Mouse (Mus musculus): ENCODE results near the gene Kcnj5. TPM values are rescaled to one million over a fixed set of nuclear protein-coding genes. Genes with fewer than 3 reads are reported as not detected.

The Kcnj5 gene
- polyA plus RNA-seq, 1 experiment from 2014 or later = 0.32 TPM

DNA sequence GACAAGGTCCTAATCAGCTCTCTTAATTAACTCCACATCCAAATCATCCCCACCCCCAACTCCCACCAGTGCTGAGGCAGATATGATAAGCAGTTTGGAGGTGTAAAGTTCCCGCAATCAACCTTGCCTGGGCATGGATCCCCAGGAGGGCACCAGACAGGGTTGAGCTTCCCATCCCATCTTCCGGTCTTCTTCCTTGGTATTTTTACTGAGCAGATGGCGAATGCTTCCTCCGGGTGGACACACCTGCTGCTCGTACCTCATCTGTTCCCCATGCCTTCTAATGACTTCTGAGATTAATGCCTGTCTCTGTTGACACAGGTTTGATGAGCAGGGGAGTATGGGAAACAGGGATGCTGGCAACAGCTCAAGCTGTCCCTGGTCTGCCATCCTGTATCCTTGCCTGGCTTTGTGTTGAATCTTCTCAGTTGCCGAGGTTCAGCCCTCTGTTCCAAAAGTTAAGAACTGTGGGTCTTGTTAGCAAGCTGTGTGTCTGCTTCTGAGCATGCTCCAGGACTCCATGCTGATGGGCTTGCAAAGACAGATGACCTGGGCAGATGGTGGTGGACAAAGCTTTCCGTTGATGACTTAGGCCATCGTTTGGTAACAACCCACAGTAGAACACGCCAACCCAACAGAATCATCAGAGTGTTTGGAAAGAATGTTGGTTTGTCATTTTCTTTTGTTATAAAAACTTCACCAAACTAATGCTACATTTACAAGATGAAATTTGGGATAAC is 48.9 kb downstream of the Kcnj5 start:
- no peaks in the 10 kb centered on the region for H3K9me3 ChIP-seq (ENCODE audit: low read depth, low read length)
- 81% methylated on average over 9 of the region's 9 CpGs for WGBS
- DNase-seq (no peak), ATAC-seq (ENCODE audit: insufficient read depth) (no peak)
- no peak overlapping the region for H3K27ac ChIP-seq (ENCODE audit: low read depth)
- H3K36me3 ChIP-seq (ENCODE audit: insufficient read depth) = no peaks in the 10 kb centered on the region
- H3K4me3 ChIP-seq (ENCODE audit: low read depth, low read length) = no peak overlapping the region
- H3K4me2 ChIP-seq = no peak overlapping the region
- no peak for TF ChIP-seq CTCF (IDR thresholded peaks at IDR 0.05; ENCODE audit: low read depth)
- H3K27me3 ChIP-seq (ENCODE audit: insufficient read depth, low read length) = no peaks in the 10 kb centered on the region
- no peak overlapping the region for H3K9ac ChIP-seq
- H3K4me1 ChIP-seq (ENCODE audit: insufficient read depth) = 0 out of 2 replicates have a peak, but pooled peaks cover 5% of the 10 kb centered on the region

DNA sequence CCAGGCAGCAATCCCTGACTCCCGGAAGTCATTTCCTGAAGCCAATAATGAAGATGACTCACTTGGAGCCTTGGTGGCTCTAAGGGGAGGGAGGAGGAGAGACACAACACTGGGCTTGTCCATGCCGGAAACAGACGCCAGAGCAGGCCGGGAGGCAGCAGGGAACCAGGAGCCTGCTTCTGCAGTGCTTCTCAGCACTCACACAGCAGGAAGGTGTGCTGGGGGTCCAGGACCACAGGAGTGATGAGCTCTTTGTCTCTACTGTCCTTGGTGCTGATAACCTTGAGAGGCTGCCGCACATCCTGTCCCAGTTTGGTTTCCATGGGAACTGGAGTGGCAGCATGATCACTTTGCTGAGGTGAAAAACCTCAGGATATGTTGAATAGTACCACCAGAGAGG is 51.5 kb downstream of the Kcnj5 start:
- Histone ChIP-seq H3K4me1 (ENCODE audit: insufficient read depth) (0 out of 2 replicates have a peak, but pooled peaks cover 5% of the 10 kb centered on the region), H3K27ac (ENCODE audit: low read depth) (no peak overlapping the region), H3K9ac (no peak overlapping the region), H3K27me3 (ENCODE audit: insufficient read depth, low read length) (no peaks in the 10 kb centered on the region), H3K4me2 (no peak overlapping the region), H3K36me3 (ENCODE audit: insufficient read depth) (no peaks in the 10 kb centered on the region), H3K4me3 (ENCODE audit: low read depth, low read length) (no peak overlapping the region), H3K9me3 (ENCODE audit: low read depth, low read length) (no peaks in the 10 kb centered on the region)
- no peak; the same call in 1 of the 2 replicates for ATAC-seq (ENCODE audit: insufficient read depth)
- peak; percentile 46 for DNase-seq
- WGBS = 20% methylated on average over 5 of the region's 5 CpGs
- TF ChIP-seq CTCF (IDR thresholded peaks at IDR 0.05; ENCODE audit: low read depth) = no peak

DNA sequence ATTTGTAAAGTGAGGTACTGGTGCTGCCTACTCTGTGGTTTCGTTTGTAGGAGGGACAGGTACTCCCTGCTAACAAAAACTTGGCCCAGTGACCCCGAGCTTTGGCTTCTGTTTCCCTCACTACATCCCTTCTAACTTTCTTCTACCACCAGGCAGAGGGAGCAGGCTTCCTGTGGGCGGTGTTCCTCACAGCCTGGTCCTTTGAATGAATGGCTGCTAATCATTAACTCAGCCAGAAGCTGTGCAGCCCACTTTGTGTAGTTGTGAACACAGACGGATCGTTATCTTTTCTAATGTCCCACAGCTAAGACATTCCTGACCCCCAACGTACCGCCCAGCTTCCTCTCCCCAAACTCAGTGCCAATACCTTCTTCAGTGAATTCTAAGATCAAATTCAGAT is 52.5 kb downstream of the Kcnj5 start:
- ATAC-seq (ENCODE audit: insufficient read depth) = no peak
- Histone ChIP-seq H3K9me3 (ENCODE audit: low read depth, low read length) (no peaks in the 10 kb centered on the region), H3K27ac (ENCODE audit: low read depth) (no peak overlapping the region), H3K27me3 (ENCODE audit: insufficient read depth, low read length) (no peaks in the 10 kb centered on the region), H3K36me3 (ENCODE audit: insufficient read depth) (no peaks in the 10 kb centered on the region), H3K9ac (no peak overlapping the region), H3K4me1 (ENCODE audit: insufficient read depth) (0 out of 2 replicates have a peak, but pooled peaks cover 5% of the 10 kb centered on the region), H3K4me3 (ENCODE audit: low read depth, low read length) (no peak overlapping the region), H3K4me2 (no peak overlapping the region)
- DNase-seq = peak; percentile 31
- no peak for TF ChIP-seq CTCF (IDR thresholded peaks at IDR 0.05; ENCODE audit: low read depth)
- WGBS = 45% methylated on average over 7 of the region's 7 CpGs

DNA sequence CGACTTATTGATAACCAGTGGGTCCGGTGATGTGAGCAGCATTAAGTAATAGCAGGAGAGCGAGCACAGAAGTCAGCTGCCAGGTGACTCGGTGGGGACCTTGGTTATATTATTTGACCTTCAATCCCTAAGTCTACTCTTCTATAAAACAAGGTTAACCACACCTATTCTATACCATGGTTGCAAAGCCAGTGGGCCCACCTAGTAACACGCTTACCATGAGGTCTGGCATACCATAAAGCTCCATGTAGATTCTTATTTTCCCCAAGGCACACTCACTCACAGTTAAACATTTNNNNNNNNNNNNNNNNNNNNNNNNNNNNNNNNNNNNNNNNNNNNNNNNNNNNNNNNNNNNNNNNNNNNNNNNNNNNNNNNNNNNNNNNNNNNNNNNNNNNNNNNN is 60.6 kb downstream of the Kcnj5 start:
- ATAC-seq (ENCODE audit: insufficient read depth) = no peak
- Histone ChIP-seq H3K27me3 (ENCODE audit: insufficient read depth, low read length) (no peaks in the 10 kb centered on the region), H3K36me3 (ENCODE audit: insufficient read depth) (no peaks in the 10 kb centered on the region), H3K4me2 (no peak overlapping the region), H3K4me1 (ENCODE audit: insufficient read depth) (no peaks in the 10 kb centered on the region), H3K27ac (ENCODE audit: low read depth) (no peak overlapping the region), H3K9ac (no peak overlapping the region), H3K4me3 (ENCODE audit: low read depth, low read length) (no peak overlapping the region), H3K9me3 (ENCODE audit: low read depth, low read length) (no peaks in the 10 kb centered on the region)
- TF ChIP-seq CTCF (IDR thresholded peaks at IDR 0.05; ENCODE audit: low read depth) = no peak
- 76% methylated on average over 5 of the region's 5 CpGs for WGBS
- no peak for DNase-seq

DNA sequence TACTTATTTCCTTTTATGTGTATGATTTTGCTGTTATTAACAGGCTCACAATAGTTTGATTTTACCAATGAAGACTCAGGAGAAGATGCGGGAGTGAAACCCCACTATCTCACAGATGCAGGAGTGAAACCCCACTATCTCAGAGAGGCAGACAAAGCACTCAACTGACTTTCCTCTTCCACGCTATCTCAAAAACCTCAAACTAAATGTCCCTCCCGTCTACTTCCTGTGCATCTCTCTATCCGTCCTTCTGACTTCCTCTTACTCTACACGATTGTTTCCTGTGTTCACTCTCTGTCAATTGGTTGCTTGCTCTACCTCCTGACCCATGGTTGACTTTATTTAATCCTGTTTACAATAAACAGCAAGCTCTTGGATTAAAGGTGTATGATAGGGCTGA is 63.7 kb downstream of the Kcnj5 start:
- Histone ChIP-seq H3K36me3 (ENCODE audit: insufficient read depth) (no peaks in the 10 kb centered on the region), H3K9ac (no peak overlapping the region), H3K27ac (ENCODE audit: low read depth) (no peak overlapping the region), H3K4me3 (ENCODE audit: low read depth, low read length) (no peak overlapping the region), H3K4me2 (no peak overlapping the region), H3K9me3 (ENCODE audit: low read depth, low read length) (no peaks in the 10 kb centered on the region), H3K4me1 (ENCODE audit: insufficient read depth) (no peaks in the 10 kb centered on the region), H3K27me3 (ENCODE audit: insufficient read depth, low read length) (no peaks in the 10 kb centered on the region)
- TF ChIP-seq CTCF (IDR thresholded peaks at IDR 0.05; ENCODE audit: low read depth) = no peak
- WGBS = 72% methylated on average over 5 of the region's 5 CpGs
- DNase-seq (no peak), ATAC-seq (ENCODE audit: insufficient read depth) (no peak)

DNA sequence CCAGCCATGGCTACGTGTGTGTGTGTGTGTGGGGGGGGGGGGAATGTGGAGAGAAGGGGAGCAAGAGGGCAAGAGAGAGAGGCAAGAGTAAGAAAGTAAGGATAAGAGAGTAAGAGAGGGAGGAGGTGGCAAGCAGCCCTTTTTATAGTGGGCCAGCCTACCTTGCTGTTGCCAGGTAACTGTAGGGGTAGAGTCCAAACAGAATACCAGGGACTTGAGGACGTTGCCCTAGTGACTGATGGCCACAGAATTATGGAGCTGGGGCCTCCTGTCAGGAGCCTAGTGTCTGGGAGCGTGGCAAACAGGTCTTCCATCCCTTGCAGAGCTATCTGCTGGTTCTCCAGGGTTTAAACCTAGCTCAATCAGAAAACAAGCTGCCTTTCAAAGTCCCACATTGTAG is 64.4 kb downstream of the Kcnj5 start:
- no peak for TF ChIP-seq CTCF (IDR thresholded peaks at IDR 0.05; ENCODE audit: low read depth)
- no peak for ATAC-seq (ENCODE audit: insufficient read depth)
- Histone ChIP-seq H3K4me2 (no peak overlapping the region), H3K9ac (no peak overlapping the region), H3K27ac (ENCODE audit: low read depth) (no peak overlapping the region), H3K27me3 (ENCODE audit: insufficient read depth, low read length) (no peaks in the 10 kb centered on the region), H3K4me1 (ENCODE audit: insufficient read depth) (no peaks in the 10 kb centered on the region), H3K36me3 (ENCODE audit: insufficient read depth) (no peaks in the 10 kb centered on the region), H3K9me3 (ENCODE audit: low read depth, low read length) (no peaks in the 10 kb centered on the region), H3K4me3 (ENCODE audit: low read depth, low read length) (no peak overlapping the region)
- 58% methylated on average over 3 of the region's 3 CpGs for WGBS
- DNase-seq = no peak

DNA sequence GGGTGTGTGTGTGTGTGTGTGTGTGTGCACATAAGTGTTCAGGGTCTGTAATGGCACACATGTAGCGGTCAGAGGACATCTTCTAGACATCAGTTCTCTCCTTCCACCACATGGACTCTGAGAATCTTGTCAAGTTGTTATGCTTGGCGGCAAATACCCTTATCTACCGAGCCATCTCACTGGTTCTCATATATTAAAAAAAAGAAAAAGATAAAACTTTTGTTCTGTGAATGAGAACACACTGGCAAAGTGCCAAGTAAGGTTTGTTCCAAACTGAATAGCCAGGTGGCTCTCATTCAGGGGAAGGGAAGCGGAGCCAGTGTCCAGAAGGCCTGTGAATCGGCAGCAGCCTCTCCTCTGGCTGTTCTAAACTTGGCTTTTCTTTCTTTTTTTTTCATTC is 66.1 kb downstream of the Kcnj5 start:
- no peak for TF ChIP-seq CTCF (IDR thresholded peaks at IDR 0.05; ENCODE audit: low read depth)
- ATAC-seq (ENCODE audit: insufficient read depth) (no peak), DNase-seq (no peak)
- no peak overlapping the region for H3K9ac ChIP-seq
- H3K27me3 ChIP-seq (ENCODE audit: insufficient read depth, low read length) = no peaks in the 10 kb centered on the region
- H3K4me2 ChIP-seq = no peak overlapping the region
- H3K36me3 ChIP-seq (ENCODE audit: insufficient read depth) = no peaks in the 10 kb centered on the region
- no peak overlapping the region for H3K27ac ChIP-seq (ENCODE audit: low read depth)
- no peaks in the 10 kb centered on the region for H3K9me3 ChIP-seq (ENCODE audit: low read depth, low read length)
- H3K4me3 ChIP-seq (ENCODE audit: low read depth, low read length) = no peak overlapping the region
- H3K4me1 ChIP-seq (ENCODE audit: insufficient read depth) = no peaks in the 10 kb centered on the region
- WGBS = 76% methylated on average over 5 of the region's 5 CpGs

Measured in lung, embryonic 14.5 days (tissue).